Mouse (Mus musculus) heart, adult 2 months (tissue): ENCODE results near the gene Tbc1d1.

ENCODE experiments used
- CTCF ChIP-seq: fragments of 200-600 bp; IDR thresholded peaks from 2 replicates; pipeline ENCODE4 v1.8.1; 2022; ENCODE audit warnings: antibody characterized with exemption, mild to moderate bottlenecking, moderate library complexity
- POLR2A ChIP-seq: fragments of 200-500 bp; IDR thresholded peaks from 2 replicates; pipeline ENCODE4 v1.6.1; 2011; ENCODE audit warnings: mild to moderate bottlenecking, low read depth, low read length, control low read depth; ENCODE audit not compliant: insufficient read depth

GRCm38 (mm10) chr5:64380698-64381375 lies 224.7 kb downstream of the Tbc1d1 start:
- TF ChIP-seq POLR2A (no peak), CTCF (no peak)
